Mouse (Mus musculus): ENCODE data around the gene Fastkd5. TPM values are rescaled to one million over a fixed set of nuclear protein-coding genes. Genes with fewer than 3 reads are reported as not detected.

Gene Fastkd5
- polyA plus RNA-seq, 1 experiment: 5.9 TPM

- H3K79me2 ChIP-seq (ENCODE audit: control insufficient read depth, insufficient read depth): peaks cover 13% of the 10 kb centered on the region
- no peak for TF ChIP-seq TCF3 (IDR thresholded peaks at IDR 0.05; ENCODE audit: insufficient read length, low read depth)
- no peak for TF ChIP-seq REST (IDR thresholded peaks at IDR 0.05; ENCODE audit: insufficient read depth, insufficient read length)
- TF ChIP-seq MAX (IDR thresholded peaks at IDR 0.05; ENCODE audit: low read depth): no peak
- no peak for TF ChIP-seq E2F4 (IDR thresholded peaks at IDR 0.05; ENCODE audit: insufficient read depth)
- no peak for TF ChIP-seq POLR2A (IDR thresholded peaks at IDR 0.05; ENCODE audit: insufficient read length, low read depth)
- no peak for TF ChIP-seq POLR2AphosphoS2 (IDR thresholded peaks at IDR 0.05; ENCODE audit: insufficient read length, low read depth)
- no peak for TF ChIP-seq USF1 (IDR thresholded peaks at IDR 0.05; ENCODE audit: low read depth)
- TF ChIP-seq MYOD1 (IDR thresholded peaks at IDR 0.05; ENCODE audit: control insufficient read depth in 1 of 3, insufficient read length in 2 of 3, low read depth in 2 of 3): no peak
- no peak for TF ChIP-seq CEBPB (IDR thresholded peaks at IDR 0.05; ENCODE audit: insufficient read depth, poor library complexity, severe bottlenecking)
- no peak for TF ChIP-seq TCF12 (IDR thresholded peaks at IDR 0.05; ENCODE audit: insufficient read depth, poor library complexity, severe bottlenecking)
- TF ChIP-seq SRF (IDR thresholded peaks at IDR 0.05; ENCODE audit: control insufficient read depth, insufficient read length, low read depth): no peak
- no peak for TF ChIP-seq MYOG (IDR thresholded peaks at IDR 0.05; ENCODE audit: control insufficient read depth in 1 of 3, insufficient read depth in 1 of 3, insufficient read length in 2 of 3, low read depth in 2 of 3)
- no peaks in the 10 kb centered on the region for H3K27me3 ChIP-seq (ENCODE audit: control insufficient read depth, insufficient read depth, insufficient read length)
- no peak overlapping the region for H3K4me3 ChIP-seq
- H3ac ChIP-seq (ENCODE audit: control insufficient read depth, insufficient read length): no peak overlapping the region
- H3K36me3 ChIP-seq (ENCODE audit: control insufficient read depth, insufficient read depth): peaks cover 6% of the 10 kb centered on the region
- H3K4me2 ChIP-seq (ENCODE audit: low read depth): no peak overlapping the region
Measured at GRCm38 (mm10) chr2:130568921-130569320, 60.9 kb downstream of the Fastkd5 start.

- Histone ChIP-seq H3K4me2 (ENCODE audit: low read depth) (peak overlapping the region; percentile 84), H3K36me3 (ENCODE audit: control insufficient read depth, insufficient read depth) (peaks cover 6% of the 10 kb centered on the region), H3K27me3 (ENCODE audit: control insufficient read depth, insufficient read depth, insufficient read length) (no peaks in the 10 kb centered on the region), H3K4me3 (peak overlapping the region; percentile 81), H3ac (ENCODE audit: control insufficient read depth, insufficient read length) (no peak overlapping the region), H3K79me2 (ENCODE audit: control insufficient read depth, insufficient read depth) (peaks cover 13% of the 10 kb centered on the region)
- TF ChIP-seq POLR2A (IDR thresholded peaks at IDR 0.05; ENCODE audit: insufficient read length, low read depth) (no peak), MAX (IDR thresholded peaks at IDR 0.05; ENCODE audit: low read depth) (no peak), MYOG (IDR thresholded peaks at IDR 0.05; ENCODE audit: control insufficient read depth in 1 of 3, insufficient read depth in 1 of 3, insufficient read length in 2 of 3, low read depth in 2 of 3) (no peak)
Measured at GRCm38 (mm10) chr2:130564983-130565382, 64.8 kb downstream of the Fastkd5 start.

GRCm38 (mm10) chr2:130564063-130564462 lies 65.8 kb downstream of the Fastkd5 start:
- Histone ChIP-seq H3K4me3 (peak overlapping the region; percentile 81), H3K4me2 (ENCODE audit: low read depth) (peak overlapping the region; percentile 84), H3K36me3 (ENCODE audit: control insufficient read depth, insufficient read depth) (peaks cover 6% of the 10 kb centered on the region), H3ac (ENCODE audit: control insufficient read depth, insufficient read length) (peak overlapping the region; percentile 82), H3K79me2 (ENCODE audit: control insufficient read depth, insufficient read depth) (peaks cover 13% of the 10 kb centered on the region), H3K27me3 (ENCODE audit: control insufficient read depth, insufficient read depth, insufficient read length) (no peaks in the 10 kb centered on the region)
- no peak for TF ChIP-seq MYOD1 (IDR thresholded peaks at IDR 0.05; ENCODE audit: control insufficient read depth in 1 of 3, insufficient read length in 2 of 3, low read depth in 2 of 3)
- TF ChIP-seq MYOG (IDR thresholded peaks at IDR 0.05; ENCODE audit: control insufficient read depth in 1 of 3, insufficient read depth in 1 of 3, insufficient read length in 2 of 3, low read depth in 2 of 3): no peak
- no peak for TF ChIP-seq TCF12 (IDR thresholded peaks at IDR 0.05; ENCODE audit: insufficient read depth, poor library complexity, severe bottlenecking)
- no peak for TF ChIP-seq SRF (IDR thresholded peaks at IDR 0.05; ENCODE audit: control insufficient read depth, insufficient read length, low read depth)
- no peak for TF ChIP-seq REST (IDR thresholded peaks at IDR 0.05; ENCODE audit: insufficient read depth, insufficient read length)
- TF ChIP-seq MAX (IDR thresholded peaks at IDR 0.05; ENCODE audit: low read depth): no peak
- no peak for TF ChIP-seq POLR2AphosphoS2 (IDR thresholded peaks at IDR 0.05; ENCODE audit: insufficient read length, low read depth)
- TF ChIP-seq CEBPB (IDR thresholded peaks at IDR 0.05; ENCODE audit: insufficient read depth, poor library complexity, severe bottlenecking): no peak
- TF ChIP-seq USF1 (IDR thresholded peaks at IDR 0.05; ENCODE audit: low read depth): no peak
- TF ChIP-seq POLR2A (IDR thresholded peaks at IDR 0.05; ENCODE audit: insufficient read length, low read depth): no peak
- TF ChIP-seq E2F4 (IDR thresholded peaks at IDR 0.05; ENCODE audit: insufficient read depth): no peak
- no peak for TF ChIP-seq TCF3 (IDR thresholded peaks at IDR 0.05; ENCODE audit: insufficient read length, low read depth)

Other genes starting within 250 kb of the Fastkd5 start
- 0.34 TPM for gene Cpxm1, start 232.5 kb downstream of the Fastkd5 start, polyA plus RNA-seq (2012; fragmentation: generic; extraction: Trizol)
- gene Gm28372, start 224.8 kb downstream of the Fastkd5 start, polyA plus RNA-seq (2012; fragmentation: generic; extraction: Trizol): 0.04 TPM
- gene 1700020A23Rik, start 224.8 kb downstream of the Fastkd5 start, polyA plus RNA-seq (2012; fragmentation: generic; extraction: Trizol): not detected
- gene Tmem239, start 223.5 kb downstream of the Fastkd5 start, polyA plus RNA-seq (2012; fragmentation: generic; extraction: Trizol): not detected
- 43.6 TPM for gene Vps16, start 205.7 kb downstream of the Fastkd5 start, polyA plus RNA-seq (2012; fragmentation: generic; extraction: Trizol)
- gene Pced1a, start 205.3 kb downstream of the Fastkd5 start, polyA plus RNA-seq (2012; fragmentation: generic; extraction: Trizol): 10.9 TPM
- gene Ptpra, start 179.7 kb downstream of the Fastkd5 start, polyA plus RNA-seq (2012; fragmentation: generic; extraction: Trizol): 57.9 TPM
- 86.9 TPM for gene Mrps26, start 66.3 kb downstream of the Fastkd5 start, polyA plus RNA-seq (2012; fragmentation: generic; extraction: Trizol)
- gene Oxt, start 53.9 kb downstream of the Fastkd5 start, polyA plus RNA-seq (2012; fragmentation: generic; extraction: Trizol): not detected
- gene Avp, start 47.5 kb downstream of the Fastkd5 start, polyA plus RNA-seq (2012; fragmentation: generic; extraction: Trizol): not detected
- 5.4 TPM for gene Ubox5, start within 50 bp of the Fastkd5 start, polyA plus RNA-seq (2012; fragmentation: generic; extraction: Trizol)
- gene Lzts3, start 12.8 kb upstream of the Fastkd5 start, polyA plus RNA-seq (2012; fragmentation: generic; extraction: Trizol): 13.3 TPM
- gene Ddrgk1, start 34.6 kb upstream of the Fastkd5 start, polyA plus RNA-seq (2012; fragmentation: generic; extraction: Trizol): 137 TPM
- gene Itpa, start 37.6 kb upstream of the Fastkd5 start, polyA plus RNA-seq (2012; fragmentation: generic; extraction: Trizol): 54.4 TPM
- gene Slc4a11, start 67.5 kb upstream of the Fastkd5 start, polyA plus RNA-seq (2012; fragmentation: generic; extraction: Trizol): 1.4 TPM

All from myocyte (in vitro differentiated cells).